ENCODE assay signal across 14 mouse cellular contexts in the genomic region with DNA sequence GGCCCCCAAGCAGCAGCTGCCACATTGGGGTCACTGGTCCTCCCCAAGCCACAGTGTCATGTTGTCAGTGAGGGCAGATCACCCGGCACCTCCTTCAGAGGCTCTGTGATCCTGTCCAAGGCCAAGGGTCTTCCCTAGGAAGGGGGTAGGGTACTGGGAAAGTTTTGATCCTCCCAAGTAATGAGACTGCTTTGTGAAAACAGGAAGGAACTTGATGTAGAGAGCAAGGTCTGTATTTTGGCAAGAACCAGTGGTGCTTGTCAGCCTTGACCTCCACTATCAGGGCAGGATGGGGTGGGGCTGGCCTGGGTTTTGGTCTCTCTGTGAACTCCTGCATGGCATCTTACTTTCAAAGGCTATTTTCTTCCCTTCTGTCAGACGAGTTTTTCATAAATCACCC. TPM values are rescaled to one million over a fixed set of nuclear protein-coding genes. Genes with fewer than 3 reads are reported as not detected.
DNase-seq lines count a peak whose midpoint lies in the region; ATAC-seq and TF ChIP-seq lines count a peak whose summit lies in the region.
"Had no signal": no experiment of that assay in that cellular context is flagged by ENCODE, and none has a peak within 500 bp of the region (broad histone marks: within the 10 kb centered on the region; RNA-seq: fewer than 3 reads in every experiment).

No protein-coding gene starts in this region.

- no peak for TF ChIP-seq POLR2A in thymus, adult 2 months (IDR thresholded peaks at IDR 0.05; ENCODE audit: control insufficient read depth, extremely low read depth, insufficient read depth, low read length, poor library complexity)

- H3K27me3 ChIP-seq in heart, embryonic 10.5 days (ENCODE audit: insufficient read depth, poor library complexity, severe bottlenecking) = no peaks in the 10 kb centered on the region
- H3K27me3 ChIP-seq in liver, embryonic 16.5 days (ENCODE audit: control insufficient read depth, insufficient read depth, low read depth, low read length) = no peaks in the 10 kb centered on the region; the same call in 1 of the 2 replicates
- no peaks in the 10 kb centered on the region for H3K27me3 ChIP-seq in liver, embryonic 11.5 days (replicated peaks; ENCODE audit: control insufficient read depth, insufficient read depth, low read length)
- no peaks in the 10 kb centered on the region for H3K27me3 ChIP-seq in thymus, adult 2 months (ENCODE audit: control insufficient read depth, insufficient read depth, low read length)
- H3K27me3 ChIP-seq: midbrain, embryonic 15.5 days; neural tube, embryonic 12.5 days had no signal

- TF ChIP-seq CTCF in thymus, adult 2 months (IDR thresholded peaks at IDR 0.05; ENCODE audit: borderline replicate concordance, control insufficient read depth, extremely low read depth, insufficient read depth, low read length, poor library complexity) = no peak

- H3K4me3 ChIP-seq in heart, embryonic 10.5 days = no peak overlapping the region
- H3K4me3 ChIP-seq in liver, embryonic 16.5 days (ENCODE audit: low read depth, low read length) = no peak overlapping the region
- no peak overlapping the region for H3K4me3 ChIP-seq in liver, embryonic 11.5 days (ENCODE audit: low read depth, low read length)
- no peak overlapping the region for H3K4me3 ChIP-seq in thymus, adult 2 months (ENCODE audit: control insufficient read depth, insufficient read depth, low read length)
- H3K4me3 ChIP-seq: erythroblast, embryonic 14.5 days; hindbrain, embryonic 10.5 days; midbrain, embryonic 15.5 days; neural tube, embryonic 12.5 days had no signal

- peak; percentile 16; the same call in 1 of the 2 replicates for ATAC-seq in liver, embryonic 16.5 days (ENCODE audit: low read depth)
- no peak for ATAC-seq in liver, embryonic 11.5 days (replicated peaks; ENCODE audit: low FRiP score)
- ATAC-seq: midbrain, embryonic 15.5 days had no signal

- 32% methylated on average over 2 of the region's 2 CpGs for WGBS in heart, embryonic 10.5 days
- WGBS in liver, embryonic 16.5 days (ENCODE audit: insufficient replicate concordance) = 24% methylated on average over 2 of the region's 2 CpGs
- WGBS in liver, embryonic 11.5 days = 47% methylated on average over 2 of the region's 2 CpGs
- WGBS in thymus, adult 2 months = 49% methylated on average over 2 of the region's 2 CpGs

- peaks cover 18% of the 10 kb centered on the region for H3K4me1 ChIP-seq in heart, embryonic 10.5 days
- no peaks in the 10 kb centered on the region for H3K4me1 ChIP-seq in liver, embryonic 16.5 days (ENCODE audit: control insufficient read depth, low read depth, low read length)
- no peaks in the 10 kb centered on the region for H3K4me1 ChIP-seq in liver, embryonic 11.5 days (replicated peaks; ENCODE audit: control insufficient read depth, insufficient read depth, low read length)
- no peaks in the 10 kb centered on the region for H3K4me1 ChIP-seq in thymus, adult 2 months (replicated peaks; ENCODE audit: control insufficient read depth, insufficient read depth, low read length)
- H3K4me1 ChIP-seq: midbrain, embryonic 15.5 days had no signal

- no peaks in the 10 kb centered on the region for H3K9me3 ChIP-seq in heart, embryonic 10.5 days
- H3K9me3 ChIP-seq in liver, embryonic 16.5 days (replicated peaks; ENCODE audit: control insufficient read depth, low read length) = no peaks in the 10 kb centered on the region
- no peaks in the 10 kb centered on the region for H3K9me3 ChIP-seq in liver, embryonic 11.5 days (ENCODE audit: control insufficient read depth, low read length)
- H3K9me3 ChIP-seq: hindbrain, embryonic 10.5 days; midbrain, embryonic 15.5 days; neural tube, embryonic 12.5 days had no signal

- no peaks in the 10 kb centered on the region for H3K36me3 ChIP-seq in heart, embryonic 10.5 days
- no peaks in the 10 kb centered on the region for H3K36me3 ChIP-seq in liver, embryonic 16.5 days (ENCODE audit: control insufficient read depth, insufficient read depth)
- H3K36me3 ChIP-seq in liver, embryonic 11.5 days (ENCODE audit: control insufficient read depth, insufficient read depth, low read length) = no peaks in the 10 kb centered on the region
- H3K36me3 ChIP-seq in thymus, adult 2 months (ENCODE audit: control insufficient read depth, insufficient read depth, low read length) = no peaks in the 10 kb centered on the region
- H3K36me3 ChIP-seq: hindbrain, embryonic 10.5 days; midbrain, embryonic 15.5 days; neural tube, embryonic 12.5 days had no signal

- H3K27ac ChIP-seq in heart, embryonic 10.5 days = peak overlapping the region; percentile 65; the same call in 1 of the 2 replicates
- H3K27ac ChIP-seq in liver, embryonic 16.5 days (ENCODE audit: low read length) = no peak overlapping the region
- H3K27ac ChIP-seq in liver, embryonic 11.5 days (ENCODE audit: low read depth, low read length) = no peak overlapping the region
- H3K27ac ChIP-seq in thymus, adult 2 months (ENCODE audit: control insufficient read depth, insufficient read depth, low read length) = no peak overlapping the region
- H3K27ac ChIP-seq: hindbrain, embryonic 10.5 days; midbrain, embryonic 15.5 days; neural tube, embryonic 12.5 days had no signal

- DNase-seq in heart, embryonic 10.5 days (ENCODE audit: low spot score) = no peak
- DNase-seq in heart, adult 8-10 months (ENCODE audit: low spot score) = no peak
- DNase-seq in liver, embryonic 11.5 days (ENCODE audit: low spot score) = no peak
- DNase-seq in adrenal gland, postnatal 10 days = peak; percentile 75
- peak; percentile 65 for DNase-seq in kidney, postnatal 10 days
- no peak for DNase-seq in layer of hippocampus, postnatal 14 days (ENCODE audit: low spot score in 2 of 2)
- DNase-seq in thymus, adult 2 months = no peak
- DNase-seq: cerebellum, adult 11-12 months; spleen, adult 18-20 months had no signal

- H3K9ac ChIP-seq in liver, embryonic 16.5 days (ENCODE audit: low read depth, low read length) = no peak overlapping the region
- H3K9ac ChIP-seq in liver, embryonic 11.5 days (ENCODE audit: low read depth, low read length) = no peak overlapping the region
- H3K9ac ChIP-seq: midbrain, embryonic 15.5 days; neural tube, embryonic 12.5 days had no signal

- no peak overlapping the region for H3K4me2 ChIP-seq in liver, embryonic 16.5 days (ENCODE audit: low read depth, low read length)
- H3K4me2 ChIP-seq in liver, embryonic 11.5 days = no peak overlapping the region
- H3K4me2 ChIP-seq: midbrain, embryonic 15.5 days; neural tube, embryonic 12.5 days had no signal

RNA-seq across cellular contexts. Expression of a gene that starts 10.5 kb away (rescaled TPM):
- polyA plus RNA-seq in heart, embryonic 10.5 days (2016; fragmentation: Nextera tagmentation; extraction: Ambion mirVana) = 53.2 and 54.4 TPM in 2 replicates
- total RNA-seq in heart, adult 8-10 months (2022) = 10 to 100 TPM; 18.5 to 21.8 (median 19.5) TPM
- 9.5 and 13.1 TPM in 2 replicates for polyA plus RNA-seq in liver, embryonic 16.5 days (2015; fragmentation: Nextera tagmentation; extraction: Ambion mirVana)
- polyA plus RNA-seq in liver, embryonic 11.5 days (2014; fragmentation: Nextera tagmentation; extraction: Ambion mirVana) = 26.1 and 27.8 TPM in 2 replicates
- total RNA-seq in adrenal gland, postnatal 10 days (2021) = 10 to 100 TPM; 53.4 to 62.7 TPM
- total RNA-seq in layer of hippocampus, postnatal 14 days (2021) = 10 to 100 TPM; 66.5 to 73.8 TPM
- polyA plus RNA-seq in thymus, adult 2 months (2012; rRNA removed) = 11.8 and 14.0 TPM in 2 replicates

Comparison
In these comparisons a context has a peak if more than half of its experiments do, and no peak if none do; other contexts are left out.
1. DNase-seq: peak in adrenal gland, postnatal 10 days (single experiment) and kidney, postnatal 10 days (single experiment); none in heart, embryonic 10.5 days (single experiment), heart, adult 8-10 months (single experiment), liver, embryonic 11.5 days (single experiment), layer of hippocampus, postnatal 14 days (0 of 2) and thymus, adult 2 months (single experiment).